Mouse (Mus musculus) frontal cortex, adult 2 months (tissue): Measurements from ENCODE around the gene Glod5. TPM values are rescaled to one million over a fixed set of nuclear protein-coding genes. Genes with fewer than 3 reads are reported as not detected.
A peak's percentile ranks its signal among the peaks of the same experiment; 100 is the strongest.
"Not testable (repeated sequence)": the region's sequence is repeated elsewhere in the genome, so short reads cannot be mapped to it uniquely, and the experiment has no call there.

Experiments
- DNase-seq, 2 experiments: peaks; one replicate each; pipeline ENCODE4 v3.0.0; 2022; ENCODE audit warnings: low spot score in 1 of 2; ENCODE audit errors: extremely low spot score in 1 of 2
- polyA plus RNA-seq: library from polyadenylated mRNA; depleted of rRNA; stranded (reverse); fragments of >200 nt; gene quantifications from 2 replicates; pipeline ENCODE4 v1.2.3, GENCODE M21; 2012; rRNA removed

Glod5 gene
- 0.60 and 0.84 TPM in 2 replicates for polyA plus RNA-seq

DNA sequence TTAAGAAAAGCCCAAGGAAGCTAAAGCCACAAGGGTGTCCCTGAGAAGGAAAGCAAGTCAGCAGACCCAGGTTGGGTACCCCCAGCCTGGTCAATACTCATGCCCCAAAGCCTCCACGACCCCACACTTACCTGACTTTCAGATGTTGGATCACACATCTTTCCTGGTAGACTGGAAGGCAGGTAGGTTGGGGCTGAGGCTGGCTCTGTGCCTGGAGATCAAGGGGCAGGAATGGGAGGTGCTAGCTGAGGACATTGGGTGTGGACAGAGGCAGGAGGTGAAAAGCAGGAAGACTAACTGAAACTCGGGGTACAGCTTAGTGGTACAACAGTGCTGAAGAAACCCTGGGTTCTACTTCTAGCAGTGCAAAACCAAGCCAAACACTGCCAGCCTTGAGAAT is at the start of gene Glod5:
TSS of gene Glod5 (minus strand) at position 207 of the 400 bp plus-strand sequence.
- no peak for DNase-seq

DNA sequence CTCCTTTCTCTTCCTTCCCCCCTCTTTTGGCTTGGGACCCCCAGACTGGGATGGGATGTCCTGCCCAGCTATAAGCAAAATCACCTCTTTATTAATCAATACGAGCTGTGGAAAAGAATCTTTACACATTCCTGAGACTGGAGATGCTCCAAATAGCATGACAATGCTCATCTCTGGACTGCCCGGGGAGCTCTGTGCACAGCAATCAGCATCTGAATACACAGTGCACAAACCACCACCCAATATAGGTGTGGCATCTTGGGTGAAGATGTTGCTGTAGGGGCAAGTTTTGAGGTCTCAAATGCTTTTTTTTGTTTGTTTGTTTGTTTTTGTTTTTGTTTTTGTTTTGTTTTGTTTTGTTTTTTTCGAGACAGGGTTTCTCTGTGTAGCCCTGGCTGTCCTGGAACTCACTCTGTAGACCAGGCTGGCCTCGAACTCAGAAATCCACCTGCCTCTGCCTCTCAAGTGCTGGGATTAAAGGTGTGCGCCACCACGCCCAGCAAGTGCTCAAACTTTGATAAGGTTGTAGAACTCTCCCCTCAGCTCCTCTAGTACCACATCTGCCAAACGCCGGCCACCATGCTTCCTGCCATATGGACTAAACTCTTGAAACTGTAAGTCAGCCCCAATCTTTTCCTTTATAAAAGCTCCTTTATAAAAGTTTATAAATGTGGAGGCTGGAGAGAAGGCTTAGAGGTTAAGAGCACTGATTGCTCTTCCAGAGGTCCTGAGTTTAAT is 32.9 kb upstream of the Glod5 start:
- not testable (repeated sequence) for DNase-seq

DNA sequence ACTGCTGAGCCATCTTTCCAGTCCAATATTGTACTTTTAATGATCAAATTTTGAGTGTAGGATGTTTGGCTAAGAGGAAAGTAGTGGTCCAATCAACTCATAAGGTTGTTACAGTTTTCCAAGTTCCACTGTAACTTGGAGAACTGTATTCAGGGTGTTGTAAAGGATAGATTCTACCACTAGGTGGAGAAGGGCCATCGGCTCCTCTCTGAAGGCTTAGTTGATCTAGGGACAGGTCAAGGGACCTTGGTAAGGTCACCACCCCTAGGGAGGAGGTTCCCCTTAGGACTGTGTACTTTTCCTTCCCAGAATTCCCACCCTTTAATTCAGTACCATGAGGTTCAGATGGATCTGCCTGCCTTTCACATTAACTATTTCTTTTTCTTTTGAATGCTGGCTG is 14.7 kb upstream of the Glod5 start:
- no peak for DNase-seq

DNA sequence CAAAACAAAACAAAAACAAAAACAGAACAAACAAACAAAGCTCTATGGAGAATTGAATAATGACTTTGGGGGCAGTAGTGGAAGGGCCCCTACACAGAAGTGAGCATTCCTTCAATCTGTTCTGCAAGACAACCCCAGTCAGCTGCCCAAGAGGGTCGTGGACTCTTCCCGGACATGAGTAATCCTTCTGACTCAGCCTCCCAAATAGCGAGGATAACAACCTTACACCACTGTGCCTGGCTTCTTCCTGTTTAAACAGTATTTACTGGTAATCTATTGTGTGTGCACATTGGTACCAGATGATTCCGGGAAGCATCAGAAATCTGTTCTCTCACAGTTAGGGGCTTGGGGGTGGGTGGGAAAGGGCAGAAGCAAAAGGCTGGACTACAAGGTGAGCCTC is 8.5 kb upstream of the Glod5 start:
- DNase-seq: no peak

DNA sequence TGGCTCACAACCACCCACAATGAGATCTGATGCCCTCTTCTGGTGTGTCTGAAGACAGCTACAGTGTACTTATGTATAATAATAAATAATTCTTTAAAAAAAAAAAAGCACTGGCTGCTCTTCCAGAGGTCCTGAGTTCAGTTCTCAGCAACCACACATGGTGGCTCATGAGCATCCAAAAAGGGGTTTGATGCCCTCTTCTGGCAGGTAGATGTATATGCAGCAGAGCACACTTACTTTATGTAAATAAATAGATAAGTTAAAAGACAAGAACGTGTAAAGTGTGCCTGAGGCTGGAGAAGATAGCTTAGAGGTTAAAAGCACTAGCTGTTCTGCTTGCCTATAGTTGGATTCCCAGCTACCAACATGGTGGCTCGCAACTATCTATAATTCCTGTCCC is 6.5 kb upstream of the Glod5 start:
- DNase-seq: no peak

DNA sequence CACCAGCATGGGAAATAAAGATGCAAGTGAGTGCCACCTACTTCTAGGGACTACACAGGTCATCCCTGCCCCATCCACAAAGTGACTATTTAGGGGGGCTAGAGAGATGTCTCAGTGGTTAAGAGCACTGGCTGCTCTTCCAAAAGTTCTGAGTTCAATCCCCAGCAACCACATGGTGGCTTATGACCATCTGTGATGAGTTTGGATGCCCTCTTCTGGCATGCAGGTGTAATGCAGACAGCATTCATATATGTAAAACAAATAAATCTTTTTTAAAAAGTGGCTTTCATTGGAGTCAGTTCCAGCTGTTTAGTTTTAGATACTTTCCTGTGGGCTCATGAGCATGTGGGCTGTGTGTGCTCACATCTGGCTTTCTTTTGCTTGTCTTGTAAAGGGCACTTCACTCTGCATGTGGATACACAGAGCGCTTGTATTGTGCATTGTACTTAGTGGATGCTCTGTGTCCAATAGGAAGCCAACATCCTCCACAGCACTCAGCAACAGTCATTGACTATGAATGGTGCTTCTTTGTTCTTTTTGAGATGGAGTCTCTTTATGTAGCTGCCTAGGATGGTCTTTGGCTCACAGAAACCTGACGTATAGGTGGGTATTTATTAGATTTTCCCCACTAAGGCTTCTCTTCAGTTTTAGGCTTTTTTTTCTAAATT is 2.0 kb upstream of the Glod5 start:
- peak in 1 of 2 experiments; percentile 2 for DNase-seq

DNA sequence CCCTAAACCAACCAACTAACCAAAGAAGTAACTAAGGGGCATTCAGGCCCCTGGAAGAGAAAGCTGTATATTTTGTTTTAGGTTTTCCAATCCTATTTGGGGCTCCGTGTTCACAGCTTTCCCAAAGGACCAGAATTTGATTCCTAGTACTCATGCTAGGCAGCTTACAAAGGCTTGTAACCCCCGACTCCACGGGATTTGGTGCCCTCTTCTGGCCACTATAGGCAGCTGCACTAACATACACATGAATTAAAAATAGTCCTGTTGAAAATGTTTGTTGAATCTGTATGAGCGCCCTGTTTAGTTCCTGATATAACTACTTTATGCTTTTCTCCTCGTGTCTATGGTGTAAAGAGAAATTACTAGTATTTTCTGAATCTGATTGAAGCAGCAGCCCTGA is 1.1 kb downstream of the Glod5 start:
- DNase-seq: peak in 1 of 2 experiments; percentile 33

DNA sequence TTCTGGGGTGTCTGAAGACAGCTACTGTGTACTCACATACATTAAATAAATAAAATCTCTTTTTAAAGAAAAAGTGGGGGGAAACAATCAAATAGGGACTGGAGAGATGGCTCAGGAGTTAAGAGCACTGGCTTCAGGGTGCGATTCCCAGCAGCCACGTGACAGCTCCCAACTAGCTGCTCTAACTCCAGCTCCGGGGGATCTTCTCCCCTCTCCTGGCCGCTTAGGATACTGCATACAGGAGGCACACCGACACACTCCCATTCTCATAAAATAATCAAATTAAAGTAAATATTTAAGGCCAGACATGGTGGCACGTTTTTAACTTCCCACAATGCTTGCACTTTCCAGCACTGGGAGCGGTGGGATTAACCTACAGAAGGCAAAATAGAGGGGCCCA is 2.6 kb downstream of the Glod5 start:
- not testable (repeated sequence) for DNase-seq

DNA sequence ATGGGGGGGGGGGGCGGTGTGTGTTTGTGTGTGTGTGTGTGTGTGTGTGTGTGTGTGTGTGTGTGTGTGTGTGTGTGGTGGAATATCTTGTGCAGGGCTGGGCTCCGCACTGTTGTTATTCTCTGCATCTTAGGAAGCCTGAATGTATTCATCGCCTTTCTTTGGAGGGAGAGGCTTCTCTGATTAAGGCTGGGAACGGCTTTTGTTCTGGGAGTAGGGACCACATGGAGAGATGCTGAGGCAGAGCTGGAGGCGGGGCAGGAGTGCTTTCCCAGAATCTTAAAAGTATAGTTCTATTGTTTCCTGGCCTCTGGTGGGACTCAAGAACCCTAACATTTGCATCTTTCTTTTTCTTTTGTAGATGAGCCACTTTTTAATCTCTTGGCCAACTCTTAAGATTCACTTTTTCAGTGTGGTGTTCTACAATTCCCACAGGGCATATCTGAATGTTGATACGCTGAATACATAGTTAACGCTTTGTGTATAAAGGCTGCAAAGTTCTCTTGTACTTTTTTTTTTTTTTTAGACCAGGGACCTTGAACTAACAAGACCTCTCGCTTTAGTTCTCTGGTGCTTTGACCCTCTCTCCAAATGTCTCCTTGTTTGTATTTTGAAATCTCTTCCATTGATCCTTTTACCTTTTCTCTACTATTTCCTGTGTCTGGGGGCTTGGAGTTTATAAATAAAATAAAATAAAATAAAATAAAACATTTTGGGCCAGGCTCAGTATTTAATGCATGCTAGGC is 4.5 kb downstream of the Glod5 start:
- no peak for DNase-seq

DNA sequence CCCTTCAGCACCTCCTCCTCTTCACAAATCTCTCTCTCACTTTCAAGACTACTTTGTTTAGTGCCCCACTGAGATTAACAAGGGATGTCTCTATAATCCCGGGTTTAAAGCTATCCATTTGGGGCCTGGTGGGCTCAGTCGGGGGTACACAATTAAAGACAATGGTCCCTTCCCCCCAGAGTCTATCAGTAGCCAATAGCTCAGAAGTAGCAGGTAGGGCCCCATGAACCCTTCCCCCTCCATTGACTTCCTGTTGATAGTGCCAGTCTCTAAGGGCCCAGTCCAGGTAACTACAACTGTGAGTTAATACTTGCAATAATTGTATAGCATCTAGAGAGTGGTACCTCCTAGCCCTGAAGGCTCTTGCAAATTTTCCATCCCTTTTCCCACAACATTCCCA is 5.1 kb downstream of the Glod5 start:
- DNase-seq: no peak

DNA sequence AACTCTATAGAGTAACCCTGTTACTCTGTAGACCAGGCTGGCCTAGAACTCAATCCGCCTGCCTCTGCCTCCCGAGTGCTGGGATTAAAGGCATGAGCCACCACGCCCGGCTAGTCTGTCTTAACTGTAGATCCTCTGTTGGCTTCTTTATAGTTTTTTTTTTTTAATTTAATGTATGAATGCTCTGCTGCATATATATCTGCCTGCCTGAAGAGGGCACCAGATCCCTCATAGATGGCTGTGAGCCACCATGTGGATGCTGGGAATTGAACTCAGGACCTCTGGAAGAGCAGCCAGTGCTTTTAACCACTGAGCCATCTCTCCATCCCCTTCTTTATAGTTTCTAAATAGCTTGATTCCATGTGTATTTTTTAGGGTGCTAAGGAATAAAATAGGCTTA is 8.9 kb downstream of the Glod5 start:
- not testable (repeated sequence) for DNase-seq

DNA sequence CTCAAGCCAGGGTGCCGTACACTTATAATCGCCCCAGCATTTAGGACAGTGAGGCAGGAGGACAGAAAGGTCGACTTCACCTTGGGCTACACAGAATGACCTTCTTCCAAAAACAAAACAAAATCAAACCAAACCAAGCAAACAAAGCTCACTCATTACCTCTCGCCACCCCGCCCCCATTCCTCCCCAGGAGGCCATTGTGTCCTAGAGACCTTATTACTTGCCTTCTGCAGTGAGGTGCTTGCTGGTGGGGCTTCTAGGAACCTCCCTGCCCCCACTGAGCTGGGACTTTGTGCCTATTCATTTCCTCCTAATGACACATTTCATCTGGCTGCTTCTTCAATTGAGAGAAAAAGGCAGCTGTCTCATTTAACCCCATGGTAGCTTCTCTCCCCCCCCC is 9.7 kb downstream of the Glod5 start:
- no peak for DNase-seq

DNA sequence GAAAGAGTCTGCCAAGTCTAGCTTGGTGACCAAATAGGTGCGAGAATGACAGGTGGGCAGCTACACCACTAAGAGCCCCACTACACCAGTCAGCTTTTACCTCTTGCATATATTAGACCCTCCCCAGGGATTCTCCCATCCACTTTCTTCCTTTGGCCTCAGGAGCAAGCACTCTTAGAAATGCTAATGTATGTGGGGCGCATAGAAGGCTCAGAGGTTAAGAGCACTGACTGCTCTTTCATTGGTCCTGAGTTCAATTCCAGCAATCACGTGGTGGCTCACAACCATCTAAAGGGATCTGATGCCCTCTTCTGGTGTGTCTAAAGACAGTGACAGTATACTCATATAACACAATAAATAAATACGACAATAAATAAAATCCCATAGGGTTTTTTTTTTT is 15.3 kb downstream of the Glod5 start:
- DNase-seq: no peak

DNA sequence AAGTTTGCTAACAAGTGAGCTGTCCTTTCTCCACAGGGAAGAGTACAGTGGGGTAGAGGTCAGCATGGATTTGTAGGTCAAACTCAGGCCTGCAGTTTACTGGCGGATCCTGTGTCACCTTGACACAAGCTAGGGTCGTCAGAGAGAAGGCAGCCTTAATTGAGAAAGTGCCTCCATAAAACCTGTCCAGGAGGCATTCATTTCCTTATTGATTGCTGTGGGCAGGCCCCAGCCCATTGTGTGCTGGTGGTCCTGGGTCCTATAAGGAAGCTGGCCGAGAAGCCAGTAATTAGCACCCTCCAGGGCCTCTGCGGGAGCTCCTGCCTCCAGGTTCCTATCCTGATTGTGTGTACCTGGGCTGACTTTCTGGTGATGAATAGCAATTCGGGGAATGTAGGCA is 16.3 kb downstream of the Glod5 start:
- DNase-seq: no peak

DNA sequence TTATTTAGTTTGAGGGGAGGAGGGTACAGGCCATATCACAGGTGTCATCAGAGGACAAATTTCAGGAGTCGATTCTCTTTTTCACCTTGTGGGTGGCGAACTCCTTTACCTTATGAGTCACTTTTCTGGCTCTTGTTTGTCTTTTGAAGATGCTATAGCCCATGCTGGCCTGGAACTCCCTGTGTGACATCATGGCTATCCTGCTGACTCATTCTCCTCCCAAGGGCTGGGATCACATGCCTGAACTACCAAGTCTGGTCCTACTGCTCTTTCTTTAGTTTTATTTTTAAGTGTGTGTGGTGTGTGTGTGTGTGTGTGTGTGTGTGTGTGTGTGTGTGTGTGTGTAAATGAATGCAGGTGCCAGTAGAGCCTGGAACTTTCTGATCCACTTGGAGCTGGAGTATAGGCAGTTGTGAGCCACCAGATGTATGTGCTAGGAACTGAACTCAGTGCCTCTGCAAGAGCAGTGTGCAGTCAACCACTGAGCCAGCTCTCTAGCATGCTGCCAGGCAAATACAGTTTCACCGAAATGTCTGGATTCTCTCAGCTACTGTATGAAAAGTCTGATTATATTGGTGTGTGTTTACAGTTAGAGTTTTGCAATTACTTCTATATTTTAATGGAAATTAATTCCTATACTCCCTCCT is 17.6 kb downstream of the Glod5 start:
- no peak for DNase-seq

DNA sequence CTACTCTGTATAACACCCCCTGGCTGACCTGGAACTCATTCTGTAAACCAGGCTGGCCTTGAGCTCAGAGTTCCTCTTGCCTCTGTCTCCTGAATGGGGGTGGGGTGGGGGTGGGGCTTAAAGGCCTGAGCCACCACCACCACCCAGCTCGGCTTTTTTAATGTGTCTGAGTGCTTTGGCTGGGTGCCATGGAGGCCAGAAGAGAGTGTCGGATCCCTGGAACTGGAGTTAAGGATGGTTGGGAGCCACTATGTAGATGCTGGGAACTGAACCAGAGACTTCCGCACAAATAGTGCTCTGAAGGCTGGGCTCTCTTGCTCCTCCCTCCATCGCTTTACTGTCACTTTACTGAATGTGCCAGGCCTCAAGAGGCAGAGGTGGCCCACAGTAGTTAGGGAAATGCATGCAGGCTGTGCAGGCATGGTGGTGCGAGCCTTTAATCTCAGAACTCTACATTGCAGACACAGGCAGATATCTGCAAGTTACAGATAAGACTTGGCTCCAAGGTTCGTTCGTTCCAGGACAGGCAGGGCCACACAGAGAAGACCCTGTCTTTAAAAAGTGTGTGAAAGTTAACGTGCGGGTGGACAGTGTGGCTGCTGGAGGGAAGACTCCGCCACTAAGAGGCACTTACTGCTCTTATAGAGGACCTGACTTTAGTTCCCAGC is 25.1 kb downstream of the Glod5 start:
- no peak for DNase-seq

DNA sequence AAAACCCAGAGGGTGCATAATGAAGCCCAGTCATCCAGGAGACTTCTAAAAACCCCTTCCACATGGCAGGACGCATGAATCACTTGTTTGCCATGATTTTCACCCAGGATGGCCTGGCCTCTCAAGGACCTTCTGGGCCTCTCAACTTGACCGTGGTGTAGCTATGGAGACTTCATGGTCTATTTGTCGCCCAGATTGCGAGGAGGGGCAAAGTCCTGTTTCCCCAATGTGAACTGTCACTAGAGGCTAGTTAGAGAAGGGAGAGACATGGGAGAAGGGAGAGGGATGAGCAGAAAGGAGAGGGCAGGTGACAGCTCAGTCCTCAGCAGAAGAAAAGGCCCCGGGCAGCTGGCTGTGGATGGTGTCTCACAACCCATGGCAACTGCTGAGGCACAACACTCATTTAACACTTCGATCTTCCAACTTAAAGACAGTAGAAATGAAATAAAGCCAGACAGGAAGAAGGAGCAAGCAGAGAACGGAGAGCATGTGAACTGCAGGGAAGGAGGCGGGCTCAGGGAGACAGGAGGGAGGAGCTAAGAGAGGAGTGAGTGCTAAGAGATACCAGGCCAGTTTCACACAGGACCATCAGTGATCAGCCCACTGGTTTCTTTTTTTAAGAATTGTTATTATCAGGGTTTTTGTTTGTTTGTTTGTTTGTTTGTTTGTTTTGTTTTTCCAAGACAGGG is 25.8 kb downstream of the Glod5 start:
- DNase-seq: no peak

DNA sequence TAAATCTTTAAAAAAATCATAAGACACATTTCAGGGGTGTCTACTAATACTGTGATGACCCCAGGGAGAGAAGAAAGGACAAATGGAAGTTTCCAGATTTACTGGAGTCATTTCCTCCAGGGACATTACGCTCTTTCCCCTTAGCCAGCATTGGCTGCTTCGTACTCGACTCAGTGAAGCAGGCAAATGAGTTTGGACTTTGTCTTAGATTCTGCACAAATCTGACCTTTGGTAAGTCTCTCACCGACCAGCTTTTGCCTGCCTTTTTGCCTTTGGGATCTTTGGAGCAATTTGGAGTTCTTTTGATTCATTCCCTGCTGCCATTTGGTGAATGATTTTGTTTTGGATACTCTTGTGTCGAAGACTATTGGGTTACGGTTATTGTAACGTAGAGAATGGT is 36.9 kb downstream of the Glod5 start:
- DNase-seq: no peak

DNA sequence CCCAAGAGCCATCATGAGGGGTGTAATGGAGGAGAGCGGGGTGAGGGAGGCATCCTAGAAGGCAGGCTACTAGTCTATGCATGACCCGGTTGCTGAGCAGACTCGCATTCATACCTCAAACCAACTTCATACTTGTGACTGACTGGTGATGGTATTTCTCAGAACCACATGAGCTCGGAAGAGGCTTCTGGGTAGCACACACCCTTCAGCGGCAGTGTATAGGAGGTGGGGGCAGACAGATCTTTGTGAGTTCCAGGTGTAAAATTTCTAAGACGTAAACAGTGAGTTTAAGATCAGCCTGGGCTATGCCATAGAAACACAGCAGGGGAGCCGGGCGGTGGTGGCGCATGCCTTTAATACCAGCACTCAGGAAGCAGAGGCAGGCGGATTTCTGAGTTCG is 40.4 kb downstream of the Glod5 start, which contains the start of gene Gata1:
TSS of gene Gata1 (minus strand) at position 180 of the 400 bp plus-strand sequence.
- DNase-seq: no peak

DNA sequence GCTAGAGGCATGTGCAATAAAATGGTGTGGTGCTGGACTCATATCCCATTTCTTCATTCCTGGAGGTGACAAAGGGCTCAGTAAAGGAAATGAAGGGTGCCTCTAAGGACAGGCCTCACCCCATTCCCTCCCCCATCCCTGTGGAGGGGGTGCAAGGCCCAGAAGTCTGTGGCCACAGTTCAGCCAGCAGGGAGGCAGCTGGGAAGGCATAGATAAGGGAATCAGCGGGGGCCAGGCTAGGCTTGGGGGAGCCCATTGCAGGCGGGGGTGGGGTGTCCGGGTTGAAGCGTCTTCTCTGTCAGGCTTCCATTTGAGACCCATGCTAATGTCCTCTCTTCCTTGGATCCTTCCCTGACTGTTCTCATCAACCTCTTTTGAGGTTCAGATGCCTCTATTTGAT is 47.0 kb downstream of the Glod5 start:
- no peak for DNase-seq
